Mouse (Mus musculus): Measurements from ENCODE around the gene Pi4ka. TPM values are rescaled to one million over a fixed set of nuclear protein-coding genes. Genes with fewer than 3 reads are reported as not detected.

Pi4ka gene
- polyA plus RNA-seq, 1 experiment from 2014 or later = 35.5 TPM

- 0% methylated on average over 2 of the region's 2 CpGs for WGBS
- Histone ChIP-seq H3K27ac (no peak overlapping the region), H3K9me3 (no peaks in the 10 kb centered on the region), H3K4me3 (no peak overlapping the region), H3K4me2 (no peak overlapping the region), H3K9ac (no peak overlapping the region), H3K27me3 (no peaks in the 10 kb centered on the region), H3K4me1 (no peaks in the 10 kb centered on the region), H3K36me3 (peaks cover 72% of the 10 kb centered on the region)
- ATAC-seq (ENCODE audit: insufficient number of reproducible peaks, insufficient read depth, low FRiP score, low TSS enrichment, low read depth) = no peak
Observed at GRCm38 (mm10) chr16:17292751-17293150, 113.4 kb downstream of the Pi4ka start.

GRCm38 (mm10) chr16:17291016-17291415 lies 115.1 kb downstream of the Pi4ka start:
- 95% methylated on average over 2 of the region's 2 CpGs for WGBS
- ATAC-seq (ENCODE audit: insufficient number of reproducible peaks, insufficient read depth, low FRiP score, low TSS enrichment, low read depth) = no peak
- Histone ChIP-seq H3K36me3 (peaks cover 72% of the 10 kb centered on the region), H3K9ac (no peak overlapping the region), H3K9me3 (no peaks in the 10 kb centered on the region), H3K4me3 (no peak overlapping the region), H3K27me3 (no peaks in the 10 kb centered on the region), H3K4me2 (no peak overlapping the region), H3K4me1 (no peaks in the 10 kb centered on the region), H3K27ac (no peak overlapping the region)

GRCm38 (mm10) chr16:17287103-17287502 lies 119.0 kb downstream of the Pi4ka start:
- no peak overlapping the region for H3K9ac ChIP-seq
- H3K4me1 ChIP-seq = no peaks in the 10 kb centered on the region
- peaks cover 83% of the 10 kb centered on the region for H3K36me3 ChIP-seq
- no peak overlapping the region for H3K4me3 ChIP-seq
- no peak overlapping the region for H3K27ac ChIP-seq
- no peak overlapping the region for H3K4me2 ChIP-seq
- no peak for ATAC-seq (ENCODE audit: insufficient number of reproducible peaks, insufficient read depth, low FRiP score, low TSS enrichment, low read depth)
- H3K27me3 ChIP-seq = no peaks in the 10 kb centered on the region
- WGBS = 82% methylated on average over 2 of the region's 2 CpGs
- H3K9me3 ChIP-seq = no peaks in the 10 kb centered on the region

- WGBS = 81% methylated on average over 6 of the region's 6 CpGs
- Histone ChIP-seq H3K4me1 (peaks cover 1% of the 10 kb centered on the region), H3K27ac (no peak overlapping the region), H3K27me3 (peaks cover 18% of the 10 kb centered on the region), H3K4me3 (no peak overlapping the region), H3K9me3 (no peaks in the 10 kb centered on the region), H3K4me2 (no peak overlapping the region), H3K9ac (no peak overlapping the region), H3K36me3 (peaks cover 81% of the 10 kb centered on the region)
- no peak for ATAC-seq (ENCODE audit: insufficient number of reproducible peaks, insufficient read depth, low FRiP score, low TSS enrichment, low read depth)
Observed at GRCm38 (mm10) chr16:17283151-17283550, 123.0 kb downstream of the Pi4ka start.

GRCm38 (mm10) chr16:17280471-17280870 lies 125.6 kb downstream of the Pi4ka start:
- peaks cover 59% of the 10 kb centered on the region for H3K36me3 ChIP-seq
- peaks cover 34% of the 10 kb centered on the region for H3K27me3 ChIP-seq

GRCm38 (mm10) chr16:17277342-17278211 lies 128.5 kb downstream of the Pi4ka start:
- Histone ChIP-seq H3K4me3 (peak overlapping the region; percentile 59), H3K4me2 (peak overlapping the region; percentile 95), H3K27ac (no peak overlapping the region), H3K4me1 (peaks cover 19% of the 10 kb centered on the region), H3K27me3 (peaks cover 34% of the 10 kb centered on the region), H3K9ac (peak overlapping the region; percentile 47), H3K9me3 (no peaks in the 10 kb centered on the region), H3K36me3 (peaks cover 30% of the 10 kb centered on the region)
- ATAC-seq (ENCODE audit: insufficient number of reproducible peaks, insufficient read depth, low FRiP score, low TSS enrichment, low read depth) = no peak
- WGBS = 3% methylated on average over 61 of the region's 61 CpGs

More at GRCm38 (mm10) chr16:17280471-17280870, 125.6 kb downstream of the Pi4ka start:
- WGBS = 87% methylated on average over 11 of the region's 11 CpGs
- H3K4me3 ChIP-seq = no peak overlapping the region
- ATAC-seq (ENCODE audit: insufficient number of reproducible peaks, insufficient read depth, low FRiP score, low TSS enrichment, low read depth) = no peak
- H3K9me3 ChIP-seq = no peaks in the 10 kb centered on the region
- no peak overlapping the region for H3K27ac ChIP-seq
- H3K4me2 ChIP-seq = no peak overlapping the region
- H3K9ac ChIP-seq = no peak overlapping the region
- peaks cover 19% of the 10 kb centered on the region for H3K4me1 ChIP-seq

GRCm38 (mm10) chr16:17276164-17277151 lies 129.7 kb downstream of the Pi4ka start:
- Histone ChIP-seq H3K4me2 (peak overlapping the region; percentile 95), H3K27me3 (peaks cover 34% of the 10 kb centered on the region), H3K9me3 (no peaks in the 10 kb centered on the region), H3K36me3 (peaks cover 19% of the 10 kb centered on the region), H3K27ac (peak overlapping the region; percentile 74), H3K9ac (peak overlapping the region; percentile 71), H3K4me3 (peak overlapping the region; percentile 59), H3K4me1 (peaks cover 19% of the 10 kb centered on the region)
- under 1% methylated on average over 62 of the region's 62 CpGs for WGBS
- peak; percentile 68 for ATAC-seq (ENCODE audit: insufficient number of reproducible peaks, insufficient read depth, low FRiP score, low TSS enrichment, low read depth)

GRCm38 (mm10) chr16:17275721-17276120 lies 130.4 kb downstream of the Pi4ka start, which contains the start of gene Tmem191c:
Tmem191c (plus strand) TSS chr16:17276077.
- Histone ChIP-seq H3K4me2 (peak within 1 kb of the TSS; percentile 95), H3K4me1 (peaks cover 19% of the 10 kb centered on the region), H3K4me3 (peak within 1 kb of the TSS; percentile 59), H3K27me3 (peaks cover 34% of the 10 kb centered on the region), H3K27ac (peak within 1 kb of the TSS; percentile 74), H3K9me3 (peaks cover 3% of the 10 kb centered on the region; the same call in 1 of the 2 replicates), H3K9ac (peak within 1 kb of the TSS; percentile 71), H3K36me3 (peaks cover 12% of the 10 kb centered on the region)
- 61% methylated on average over 7 of the region's 7 CpGs for WGBS
- no peak for ATAC-seq (ENCODE audit: insufficient number of reproducible peaks, insufficient read depth, low FRiP score, low TSS enrichment, low read depth)

GRCm38 (mm10) chr16:17271856-17272255 lies 134.3 kb downstream of the Pi4ka start:
- Histone ChIP-seq H3K4me1 (peaks cover 5% of the 10 kb centered on the region), H3K36me3 (no peaks in the 10 kb centered on the region), H3K9ac (no peak overlapping the region), H3K27ac (no peak overlapping the region), H3K4me2 (no peak overlapping the region), H3K27me3 (peaks cover 3% of the 10 kb centered on the region), H3K9me3 (peaks cover 6% of the 10 kb centered on the region; the same call in 1 of the 2 replicates), H3K4me3 (no peak overlapping the region)
- no peak for ATAC-seq (ENCODE audit: insufficient number of reproducible peaks, insufficient read depth, low FRiP score, low TSS enrichment, low read depth)
- WGBS = 65% methylated on average over 6 of the region's 6 CpGs

- Histone ChIP-seq H3K27me3 (no peaks in the 10 kb centered on the region), H3K4me1 (no peaks in the 10 kb centered on the region), H3K4me3 (no peak overlapping the region), H3K9ac (no peak overlapping the region), H3K4me2 (no peak overlapping the region), H3K27ac (no peak overlapping the region), H3K36me3 (no peaks in the 10 kb centered on the region), H3K9me3 (peaks cover 6% of the 10 kb centered on the region; the same call in 1 of the 2 replicates)
- no peak for ATAC-seq (ENCODE audit: insufficient number of reproducible peaks, insufficient read depth, low FRiP score, low TSS enrichment, low read depth)
- 73% methylated on average over 4 of the region's 4 CpGs for WGBS
Observed at GRCm38 (mm10) chr16:17271124-17271523, 135.0 kb downstream of the Pi4ka start.

- H3K4me1 ChIP-seq = no peaks in the 10 kb centered on the region
- no peaks in the 10 kb centered on the region for H3K36me3 ChIP-seq
- peaks cover 6% of the 10 kb centered on the region; the same call in 1 of the 2 replicates for H3K9me3 ChIP-seq
- no peak for ATAC-seq (ENCODE audit: insufficient number of reproducible peaks, insufficient read depth, low FRiP score, low TSS enrichment, low read depth)
- no peak overlapping the region for H3K4me2 ChIP-seq
- H3K9ac ChIP-seq = no peak overlapping the region
- H3K4me3 ChIP-seq = no peak overlapping the region
- WGBS = 91% methylated on average over 5 of the region's 5 CpGs
- H3K27me3 ChIP-seq = no peaks in the 10 kb centered on the region
- H3K27ac ChIP-seq = no peak overlapping the region
Observed at GRCm38 (mm10) chr16:17269872-17270271, 136.2 kb downstream of the Pi4ka start.

Data from embryonic facial prominence, embryonic 13.5 days (tissue).